Mouse (Mus musculus): ENCODE data around the gene Acap3. TPM values are rescaled to one million over a fixed set of nuclear protein-coding genes. Genes with fewer than 3 reads are reported as not detected.

The Acap3 gene
- total and polyA plus RNA-seq, 2 experiments from 2014 or later = 64.5 to 82.6 TPM

- H3K36me3 ChIP-seq (ENCODE audit: insufficient read depth, low read length) = peaks cover 11% of the 10 kb centered on the region
- DNase-seq (ENCODE audit: low spot score) (no peak), ATAC-seq (ENCODE audit: low FRiP score) (no peak)
- no peaks in the 10 kb centered on the region for H3K9me3 ChIP-seq (ENCODE audit: low read length)
- no peaks in the 10 kb centered on the region for H3K27me3 ChIP-seq (ENCODE audit: insufficient read depth, low read length)
- whole genome bisulfite sequencing = 92% methylated on average over 2 of the region's 2 CpGs
- peak overlapping the region; percentile 86; the same call in 1 of the 2 replicates for H3K4me3 ChIP-seq (ENCODE audit: low read depth, low read length)
- H3K27ac ChIP-seq (ENCODE audit: low read depth, low read length) = no peak overlapping the region
- no peak overlapping the region for H3K9ac ChIP-seq (replicated peaks; ENCODE audit: low read length, poor library complexity, severe bottlenecking)
- TF ChIP-seq CTCF (IDR thresholded peaks at IDR 0.05) = no peak
- H3K4me2 ChIP-seq (ENCODE audit: low read depth, low read length, poor library complexity, severe bottlenecking) = peak overlapping the region; percentile 24; the same call in 1 of the 2 replicates
- peaks cover 17% of the 10 kb centered on the region for H3K4me1 ChIP-seq (ENCODE audit: insufficient read depth, low read length)
Measured at GRCm38 (mm10) chr4:155849391-155849790, 42.2 kb upstream of the Acap3 start.

GRCm38 (mm10) chr4:155849792-155850451 lies 41.7 kb upstream of the Acap3 start:
- no peak for ATAC-seq (ENCODE audit: low FRiP score)
- Histone ChIP-seq H3K27ac (ENCODE audit: low read depth, low read length) (no peak overlapping the region), H3K4me3 (ENCODE audit: low read depth, low read length) (no peak overlapping the region), H3K9ac (replicated peaks; ENCODE audit: low read length, poor library complexity, severe bottlenecking) (no peak overlapping the region), H3K36me3 (ENCODE audit: insufficient read depth, low read length) (peaks cover 16% of the 10 kb centered on the region), H3K4me1 (ENCODE audit: insufficient read depth, low read length) (peaks cover 17% of the 10 kb centered on the region), H3K27me3 (ENCODE audit: insufficient read depth, low read length) (no peaks in the 10 kb centered on the region), H3K4me2 (ENCODE audit: low read depth, low read length, poor library complexity, severe bottlenecking) (0 out of 2 replicates have a peak overlapping the region, but pooled peaks have one; percentile 24), H3K9me3 (ENCODE audit: low read length) (no peaks in the 10 kb centered on the region)
- no peak for DNase-seq (ENCODE audit: low spot score)
- 96% methylated on average over 3 of the region's 3 CpGs for WGBS
- TF ChIP-seq CTCF (IDR thresholded peaks at IDR 0.05) = no peak

- no peaks in the 10 kb centered on the region for H3K9me3 ChIP-seq (ENCODE audit: low read length)
- no peak for TF ChIP-seq CTCF (IDR thresholded peaks at IDR 0.05)
- peaks cover 17% of the 10 kb centered on the region for H3K4me1 ChIP-seq (ENCODE audit: insufficient read depth, low read length)
- ATAC-seq (ENCODE audit: low FRiP score) (no peak), DNase-seq (ENCODE audit: low spot score) (no peak)
- H3K27me3 ChIP-seq (ENCODE audit: insufficient read depth, low read length) = no peaks in the 10 kb centered on the region
- H3K9ac ChIP-seq (replicated peaks; ENCODE audit: low read length, poor library complexity, severe bottlenecking) = no peak overlapping the region
- H3K4me2 ChIP-seq (ENCODE audit: low read depth, low read length, poor library complexity, severe bottlenecking) = no peak overlapping the region
- 93% methylated on average over 3 of the region's 3 CpGs for WGBS
- no peak overlapping the region for H3K4me3 ChIP-seq (ENCODE audit: low read depth, low read length)
- H3K27ac ChIP-seq (ENCODE audit: low read depth, low read length) = no peak overlapping the region
- H3K36me3 ChIP-seq (ENCODE audit: insufficient read depth, low read length) = peaks cover 30% of the 10 kb centered on the region
Measured at GRCm38 (mm10) chr4:155851368-155851767, 40.3 kb upstream of the Acap3 start.

- Histone ChIP-seq H3K27ac (ENCODE audit: low read depth, low read length) (no peak overlapping the region), H3K4me2 (ENCODE audit: low read depth, low read length, poor library complexity, severe bottlenecking) (no peak overlapping the region), H3K4me3 (ENCODE audit: low read depth, low read length) (no peak overlapping the region), H3K4me1 (ENCODE audit: insufficient read depth, low read length) (peaks cover 17% of the 10 kb centered on the region), H3K9ac (replicated peaks; ENCODE audit: low read length, poor library complexity, severe bottlenecking) (no peak overlapping the region), H3K36me3 (ENCODE audit: insufficient read depth, low read length) (peaks cover 37% of the 10 kb centered on the region), H3K9me3 (ENCODE audit: low read length) (no peaks in the 10 kb centered on the region), H3K27me3 (ENCODE audit: insufficient read depth, low read length) (no peaks in the 10 kb centered on the region)
- DNase-seq (ENCODE audit: low spot score) (no peak), ATAC-seq (ENCODE audit: low FRiP score) (no peak)
- TF ChIP-seq CTCF (IDR thresholded peaks at IDR 0.05) = no peak
- 76% methylated on average over 2 of the region's 2 CpGs for WGBS
Measured at GRCm38 (mm10) chr4:155851951-155852411, 39.6 kb upstream of the Acap3 start.

- H3K9me3 ChIP-seq (ENCODE audit: low read length) = no peaks in the 10 kb centered on the region
- DNase-seq (ENCODE audit: low spot score) (no peak), ATAC-seq (ENCODE audit: low FRiP score) (no peak)
- H3K4me1 ChIP-seq (ENCODE audit: insufficient read depth, low read length) = peaks cover 14% of the 10 kb centered on the region
- 93% methylated on average over 9 of the region's 9 CpGs for WGBS
- no peak overlapping the region for H3K9ac ChIP-seq (replicated peaks; ENCODE audit: low read length, poor library complexity, severe bottlenecking)
- H3K27ac ChIP-seq (ENCODE audit: low read depth, low read length) = no peak overlapping the region
- no peak for TF ChIP-seq CTCF (IDR thresholded peaks at IDR 0.05)
- H3K36me3 ChIP-seq (ENCODE audit: insufficient read depth, low read length) = peaks cover 49% of the 10 kb centered on the region
- H3K27me3 ChIP-seq (ENCODE audit: insufficient read depth, low read length) = no peaks in the 10 kb centered on the region
- no peak overlapping the region for H3K4me3 ChIP-seq (ENCODE audit: low read depth, low read length)
- H3K4me2 ChIP-seq (ENCODE audit: low read depth, low read length, poor library complexity, severe bottlenecking) = no peak overlapping the region
Measured at GRCm38 (mm10) chr4:155853421-155853820, 38.2 kb upstream of the Acap3 start.

- Histone ChIP-seq H3K9me3 (ENCODE audit: low read length) (no peaks in the 10 kb centered on the region), H3K36me3 (ENCODE audit: insufficient read depth, low read length) (peaks cover 64% of the 10 kb centered on the region)
- no peak for ATAC-seq (ENCODE audit: low FRiP score)
Measured at GRCm38 (mm10) chr4:155854991-155855390, 36.6 kb upstream of the Acap3 start.

More at GRCm38 (mm10) chr4:155854991-155855390, 36.6 kb upstream of the Acap3 start:
- Histone ChIP-seq H3K4me2 (ENCODE audit: low read depth, low read length, poor library complexity, severe bottlenecking) (no peak overlapping the region), H3K27me3 (ENCODE audit: insufficient read depth, low read length) (no peaks in the 10 kb centered on the region), H3K4me1 (ENCODE audit: insufficient read depth, low read length) (0 out of 2 replicates have a peak, but pooled peaks cover 3% of the 10 kb centered on the region), H3K4me3 (ENCODE audit: low read depth, low read length) (no peak overlapping the region), H3K27ac (ENCODE audit: low read depth, low read length) (no peak overlapping the region), H3K9ac (replicated peaks; ENCODE audit: low read length, poor library complexity, severe bottlenecking) (no peak overlapping the region)
- TF ChIP-seq CTCF (IDR thresholded peaks at IDR 0.05) = no peak
- DNase-seq (ENCODE audit: low spot score) = no peak
- WGBS = 95% methylated on average over 11 of the region's 12 CpGs
